Mouse (Mus musculus) hindbrain, embryonic 11.5 days (tissue): ENCODE data around the gene Dennd1a. TPM values are rescaled to one million over a fixed set of nuclear protein-coding genes. Genes with fewer than 3 reads are reported as not detected.

Experiments
- ATAC-seq: fragments of 200-750 bp; cut with Nextera tagmentation; 2 replicates; pipeline ENCODE4 v1.8.0; 2017; ENCODE audit warnings: mild to moderate bottlenecking, moderate TSS enrichment, moderate library complexity; ENCODE audit not compliant: low FRiP score
- DNase-seq: peaks from one replicate; pipeline ENCODE4 v3.0.0-alpha.2; 2015; ENCODE audit warnings: low spot score
- H3K27ac ChIP-seq: fragments of 300-500 bp; sonication (generic); 2 replicates; pipeline ENCODE4 v1.5.1; 2014; ENCODE audit warnings: mild to moderate bottlenecking, low read depth, low read length
- H3K27me3 ChIP-seq: fragments of 300-500 bp; sonication (generic); 2 replicates; pipeline ENCODE4 v1.6.1; 2014; ENCODE audit warnings: mild to moderate bottlenecking, low read length, moderate library complexity, mixed read lengths; ENCODE audit not compliant: control insufficient read depth, insufficient read depth
- H3K36me3 ChIP-seq: fragments of 300-500 bp; sonication (generic); 2 replicates; pipeline ENCODE4 v1.6.1; 2014; ENCODE audit warnings: mild to moderate bottlenecking, low read length, moderate library complexity, mixed read lengths; ENCODE audit not compliant: control insufficient read depth, insufficient read depth
- H3K4me1 ChIP-seq: fragments of 300-500 bp; sonication (generic); replicated peaks from 2 replicates; pipeline ENCODE4 v1.6.1; 2014; ENCODE audit warnings: low read length, mixed read lengths; ENCODE audit not compliant: control insufficient read depth, insufficient read depth
- H3K4me2 ChIP-seq: fragments of 300-500 bp; sonication (generic); replicated peaks from 2 replicates; pipeline ENCODE4 v1.6.1; 2014; ENCODE audit warnings: mild to moderate bottlenecking, low read depth, low read length
- H3K4me3 ChIP-seq: fragments of 300-500 bp; sonication (generic); 2 replicates; pipeline ENCODE4 v1.5.1; 2014; ENCODE audit warnings: low read depth, low read length
- H3K9ac ChIP-seq: fragments of 300-500 bp; sonication (generic); 2 replicates; pipeline ENCODE4 v1.6.1; 2014; ENCODE audit warnings: low read depth, low read length
- H3K9me3 ChIP-seq: fragments of 300-500 bp; sonication (generic); 2 replicates; pipeline ENCODE4 v1.6.1; 2016; ENCODE audit warnings: low read length; ENCODE audit not compliant: control insufficient read depth
- WGBS: fragments of 180-500 bp; shearing (Covaris S2); extraction: QIAGEN DNeasy Blood & Tissue Kit; methylation state at CpG from one replicate; pipeline ENCODE4 v1.1.7; 2014; 5-methylcytosine and 5-hydroxymethylcytosine counted together
- polyA plus RNA-seq: library from polyadenylated mRNA; unstranded; fragments of >200 nt; fragmentation: Nextera tagmentation; extraction: Ambion mirVana; gene quantifications from 2 replicates; pipeline ENCODE4 v1.2.1, GENCODE M21; 2014

Dennd1a gene
- polyA plus RNA-seq, 1 experiment from 2014 or later, result 11.3 TPM

DNA sequence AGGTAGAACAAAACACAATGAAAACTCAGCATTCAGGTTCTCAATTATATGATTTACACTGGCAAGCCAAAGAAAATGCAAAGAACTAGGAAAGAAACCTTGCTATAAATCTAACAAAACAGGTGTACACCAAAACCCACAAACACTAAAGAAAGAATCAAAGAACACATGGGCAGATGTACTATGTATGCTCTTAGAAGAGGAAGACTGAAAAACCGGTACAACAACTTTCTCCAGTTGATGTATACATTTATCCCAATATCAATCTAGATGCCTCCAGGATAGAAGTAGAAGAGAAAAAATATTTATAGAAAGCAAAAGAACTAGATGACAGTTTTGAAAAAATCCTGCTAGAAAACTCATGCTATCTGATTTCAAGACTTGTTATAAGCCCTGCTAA is 184.5 kb downstream of the Dennd1a start:
- DNase-seq, result no peak
- ATAC-seq, result no peak
- Histone ChIP-seq H3K9me3 (no peaks in the 10 kb centered on the region), H3K4me3 (no peak overlapping the region), H3K27ac (no peak overlapping the region), H3K9ac (no peak overlapping the region), H3K36me3 (no peaks in the 10 kb centered on the region), H3K27me3 (no peaks in the 10 kb centered on the region), H3K4me1 (no peaks in the 10 kb centered on the region), H3K4me2 (no peak overlapping the region)
- WGBS, result 92% methylated on average over 1 of the region's 1 CpGs

DNA sequence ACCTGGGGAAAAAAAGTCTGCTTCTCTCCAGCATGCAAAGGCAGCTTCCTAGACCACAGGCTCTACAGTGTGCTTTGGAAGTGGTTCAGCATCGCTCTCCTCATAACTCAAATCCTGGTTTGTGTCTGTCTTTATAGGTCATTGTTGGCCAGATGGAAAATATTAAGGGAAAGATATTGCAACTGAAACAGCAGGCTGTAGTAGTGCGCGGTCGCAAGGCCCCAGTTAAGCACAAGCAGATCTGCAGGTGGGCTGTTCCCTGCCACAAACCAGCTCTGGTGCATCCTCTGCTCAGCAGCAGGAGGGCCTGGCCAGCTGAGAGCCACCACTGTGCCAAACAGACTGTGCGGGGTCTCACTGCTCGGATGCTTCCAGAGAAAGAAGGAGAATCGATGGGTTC is 186.9 kb downstream of the Dennd1a start:
- Histone ChIP-seq H3K9me3 (no peaks in the 10 kb centered on the region), H3K4me1 (no peaks in the 10 kb centered on the region; the same call in 1 of the 2 replicates), H3K4me2 (no peak overlapping the region), H3K27me3 (no peaks in the 10 kb centered on the region), H3K36me3 (no peaks in the 10 kb centered on the region), H3K4me3 (no peak overlapping the region), H3K9ac (no peak overlapping the region), H3K27ac (no peak overlapping the region)
- no peak for ATAC-seq
- DNase-seq, result no peak
- 18% methylated on average over 7 of the region's 7 CpGs for WGBS

- no peaks in the 10 kb centered on the region for H3K36me3 ChIP-seq
- H3K4me1 ChIP-seq, result no peaks in the 10 kb centered on the region; the same call in 1 of the 2 replicates
- DNase-seq (no peak), ATAC-seq (no peak)
- no peaks in the 10 kb centered on the region for H3K9me3 ChIP-seq
- no peak overlapping the region for H3K9ac ChIP-seq
- no peak overlapping the region for H3K4me3 ChIP-seq
- WGBS, result 65% methylated on average over 4 of the region's 4 CpGs
- H3K27ac ChIP-seq, result no peak overlapping the region
- no peaks in the 10 kb centered on the region for H3K27me3 ChIP-seq
- H3K4me2 ChIP-seq, result no peak overlapping the region
Measured at GRCm38 (mm10) chr2:38099120-38099773, 187.9 kb downstream of the Dennd1a start.

DNA sequence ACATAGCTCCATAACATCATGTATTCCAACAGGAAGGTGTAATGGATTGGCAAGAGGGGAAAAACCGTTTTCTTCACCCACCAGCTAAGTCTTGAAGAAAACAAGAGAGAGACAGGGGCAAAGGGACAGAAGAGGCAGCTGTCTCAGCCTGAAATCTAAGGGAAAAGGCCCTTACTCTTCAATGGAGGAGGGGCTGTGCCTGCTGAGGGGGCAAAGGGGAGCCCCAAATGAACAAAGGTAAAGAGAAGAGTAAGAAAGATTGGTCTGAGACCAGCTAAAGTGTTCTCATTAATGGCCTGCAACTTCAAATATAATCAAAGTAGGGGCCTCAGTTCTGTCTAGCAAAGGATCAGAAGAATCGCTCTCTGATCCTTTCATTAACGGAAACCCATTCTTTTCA is 189.7 kb downstream of the Dennd1a start:
- no peak for DNase-seq
- H3K27ac ChIP-seq, result no peak overlapping the region
- H3K9ac ChIP-seq, result no peak overlapping the region
- no peaks in the 10 kb centered on the region for H3K27me3 ChIP-seq
- H3K9me3 ChIP-seq, result no peaks in the 10 kb centered on the region
- H3K4me1 ChIP-seq, result no peaks in the 10 kb centered on the region; the same call in 1 of the 2 replicates
- WGBS, result 32% methylated on average over 3 of the region's 3 CpGs
- no peaks in the 10 kb centered on the region for H3K36me3 ChIP-seq
- H3K4me3 ChIP-seq, result no peak overlapping the region
- H3K4me2 ChIP-seq, result no peak overlapping the region
- ATAC-seq, result no peak

- Histone ChIP-seq H3K27me3 (no peaks in the 10 kb centered on the region), H3K36me3 (no peaks in the 10 kb centered on the region), H3K4me3 (no peak overlapping the region), H3K9ac (no peak overlapping the region), H3K4me2 (no peak overlapping the region), H3K27ac (no peak overlapping the region), H3K9me3 (no peaks in the 10 kb centered on the region), H3K4me1 (no peaks in the 10 kb centered on the region; the same call in 1 of the 2 replicates)
- no peak for DNase-seq
- ATAC-seq, result no peak
Measured at GRCm38 (mm10) chr2:38096328-38096727, 190.9 kb downstream of the Dennd1a start.

DNA sequence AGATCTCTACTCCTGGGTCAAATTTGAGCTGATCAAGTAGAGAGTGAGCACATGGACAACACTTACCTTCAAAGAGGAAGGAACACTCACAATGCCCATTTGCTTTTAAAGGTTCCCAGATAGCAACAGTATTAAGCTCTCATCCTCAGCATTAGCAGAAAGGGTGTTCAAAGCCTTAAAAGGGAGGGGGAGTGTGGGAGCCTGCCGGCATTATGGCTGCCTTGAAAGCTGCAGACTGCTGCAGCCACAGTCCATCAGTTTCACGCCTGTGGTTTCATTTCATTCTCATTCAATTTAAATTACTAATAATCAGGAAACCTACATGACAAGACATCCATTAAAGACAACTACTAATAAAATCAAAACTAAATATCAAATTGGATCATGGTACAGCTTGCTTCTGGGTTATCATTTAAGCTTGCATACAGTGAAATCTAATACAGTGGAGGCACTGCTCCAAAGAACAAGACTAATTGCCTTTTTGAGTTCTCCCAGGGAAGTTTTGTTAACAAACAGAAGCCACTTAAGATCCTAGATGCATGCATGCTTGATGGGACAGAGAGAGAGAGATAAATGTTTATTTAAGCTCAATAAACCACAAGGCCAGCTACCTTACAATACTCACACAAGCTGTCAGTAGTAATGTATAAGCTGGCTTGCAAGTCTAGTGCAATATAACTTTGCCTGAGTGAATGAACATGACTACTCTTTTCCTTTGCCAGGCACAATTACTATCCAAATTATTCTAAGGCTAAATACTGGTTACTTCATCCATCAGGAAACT is 192.6 kb downstream of the Dennd1a start:
- Histone ChIP-seq H3K4me3 (no peak overlapping the region), H3K4me1 (no peaks in the 10 kb centered on the region; the same call in 1 of the 2 replicates), H3K9ac (no peak overlapping the region), H3K9me3 (no peaks in the 10 kb centered on the region), H3K27me3 (no peaks in the 10 kb centered on the region), H3K27ac (no peak overlapping the region), H3K36me3 (no peaks in the 10 kb centered on the region), H3K4me2 (no peak overlapping the region)
- ATAC-seq (no peak), DNase-seq (no peak)
- 39% methylated on average over 2 of the region's 2 CpGs for WGBS

GRCm38 (mm10) chr2:38093968-38094367 is 193.2 kb downstream of the Dennd1a start:
- Histone ChIP-seq H3K36me3 (no peaks in the 10 kb centered on the region), H3K9me3 (no peaks in the 10 kb centered on the region), H3K4me1 (no peaks in the 10 kb centered on the region; the same call in 1 of the 2 replicates), H3K4me2 (no peak overlapping the region), H3K4me3 (no peak overlapping the region), H3K27me3 (no peaks in the 10 kb centered on the region), H3K27ac (no peak overlapping the region), H3K9ac (no peak overlapping the region)
- DNase-seq (no peak), ATAC-seq (no peak)

DNA sequence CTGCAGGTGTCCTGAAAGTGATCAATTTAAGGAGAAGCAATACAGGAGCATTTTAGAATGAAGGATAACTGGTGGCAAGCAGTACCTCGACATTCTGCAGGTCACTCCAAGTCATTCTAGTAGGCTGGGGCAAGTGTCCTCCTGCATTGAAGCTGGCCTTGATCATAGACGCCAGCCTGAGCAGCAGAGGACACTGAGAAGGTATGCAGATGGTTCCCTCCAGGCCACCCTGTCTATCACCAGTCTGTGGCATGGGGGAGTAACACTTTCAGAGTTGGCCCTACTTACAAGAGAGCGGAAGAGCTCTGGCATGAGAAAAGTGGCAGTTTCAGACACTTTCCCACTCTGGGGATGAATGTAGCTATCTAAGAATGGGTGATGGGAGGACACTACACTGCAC is 193.9 kb downstream of the Dennd1a start:
- no peak for DNase-seq
- Histone ChIP-seq H3K9ac (no peak overlapping the region), H3K36me3 (no peaks in the 10 kb centered on the region), H3K27me3 (no peaks in the 10 kb centered on the region), H3K4me1 (no peaks in the 10 kb centered on the region; the same call in 1 of the 2 replicates), H3K27ac (no peak overlapping the region), H3K9me3 (no peaks in the 10 kb centered on the region), H3K4me3 (no peak overlapping the region), H3K4me2 (no peak overlapping the region)
- no peak for ATAC-seq
- WGBS, result 76% methylated on average over 3 of the region's 3 CpGs

GRCm38 (mm10) chr2:38088346-38088745 is 198.8 kb downstream of the Dennd1a start:
- no peak overlapping the region for H3K4me3 ChIP-seq
- H3K4me2 ChIP-seq, result no peak overlapping the region
- H3K27me3 ChIP-seq, result no peaks in the 10 kb centered on the region
- no peaks in the 10 kb centered on the region for H3K9me3 ChIP-seq
- H3K36me3 ChIP-seq, result no peaks in the 10 kb centered on the region
- H3K4me1 ChIP-seq, result no peaks in the 10 kb centered on the region
- DNase-seq (no peak), ATAC-seq (no peak)
- no peak overlapping the region for H3K27ac ChIP-seq
- no peak overlapping the region for H3K9ac ChIP-seq
- 65% methylated on average over 1 of the region's 1 CpGs for WGBS
